Mouse (Mus musculus) ES-E14 (cell line): ENCODE measurements around the gene Bag5. TPM values are rescaled to one million over a fixed set of nuclear protein-coding genes. Genes with fewer than 3 reads are reported as not detected.
A peak's percentile ranks its signal among the peaks of the same experiment; 100 is the strongest.

ENCODE experiments used
- DNase-seq: peaks from one replicate; pipeline ENCODE4 v3.0.0-alpha.2; 2013; ENCODE audit warnings: low read depth, low spot score
- H3K27ac ChIP-seq: 2 replicates; pipeline ENCODE4 v1.5.1; 2012; ENCODE audit warnings: low read depth, mild to moderate bottlenecking, low read length, moderate library complexity, mixed read lengths; ENCODE audit not compliant: poor library complexity, insufficient read depth, severe bottlenecking
- H3K36me3 ChIP-seq: 2 replicates; pipeline ENCODE4 v1.6.1; 2012; ENCODE audit warnings: mild to moderate bottlenecking, low read length, moderate library complexity, mixed read lengths; ENCODE audit not compliant: control insufficient read depth, poor library complexity, insufficient read depth, severe bottlenecking
- H3K4me1 ChIP-seq, 2 experiments: fragments of 150-350 bp in 1 of 2; sonication (generic) in 1 of 2; 2 replicates each; pipeline ENCODE4 v1.6.1; 2012; ENCODE audit warnings: low read length in 2 of 2, mild to moderate bottlenecking in 1 of 2, mixed read lengths in 1 of 2; ENCODE audit not compliant: control insufficient read depth in 2 of 2, insufficient read depth in 2 of 2, poor library complexity in 1 of 2
- H3K4me3 ChIP-seq, 2 experiments: fragments of 150-350 bp in 1 of 2; sonication (generic) in 1 of 2; 2 replicates each; pipeline ENCODE4 v1.5.1; 2012; ENCODE audit warnings: low read length in 2 of 2, low read depth in 1 of 2, mild to moderate bottlenecking in 1 of 2, mixed read lengths in 1 of 2; ENCODE audit not compliant: insufficient read depth in 1 of 2, poor library complexity in 1 of 2, severe bottlenecking in 1 of 2
- H3K9ac ChIP-seq: 2 replicates; pipeline ENCODE4 v1.6.1; 2012; ENCODE audit warnings: low read depth, mild to moderate bottlenecking, low read length, mixed read lengths; ENCODE audit not compliant: poor library complexity, insufficient read depth, severe bottlenecking
- H3K9me3 ChIP-seq: fragments of 150-350 bp; sonication (generic); 2 replicates; pipeline ENCODE4 v1.6.1; 2012; ENCODE audit warnings: low read depth, mild to moderate bottlenecking, low read length; ENCODE audit not compliant: control insufficient read depth, insufficient read depth
- CHD2 ChIP-seq: IDR thresholded peaks from 2 replicates; pipeline ENCODE4 v1.6.1; 2014; ENCODE audit warnings: mild to moderate bottlenecking, low read depth, low read length, inconsistent platforms
- HCFC1 ChIP-seq: IDR thresholded peaks from 2 replicates; pipeline ENCODE4 v1.6.1; 2012; ENCODE audit warnings: low read length, inconsistent platforms, borderline replicate concordance; ENCODE audit not compliant: insufficient read depth
- MAFK ChIP-seq: IDR thresholded peaks from 2 replicates; pipeline ENCODE4 v1.6.1; 2014; ENCODE audit warnings: mild to moderate bottlenecking, low read depth, low read length, inconsistent platforms; ENCODE audit not compliant: insufficient read depth
- ZC3H11A ChIP-seq: IDR thresholded peaks from 2 replicates; pipeline ENCODE4 v1.6.1; 2012; ENCODE audit warnings: low read depth, mild to moderate bottlenecking, inconsistent platforms, low read length, borderline replicate concordance
- ZNF384 ChIP-seq: IDR thresholded peaks from 2 replicates; pipeline ENCODE4 v1.6.1; 2012; ENCODE audit warnings: low read depth, low read length, inconsistent platforms
- in situ Hi-C, 2 experiments: fragments of 600-800 bp; cut with MboI; formaldehyde crosslinking; loops; one replicate each; pipeline ENCODE4 v1.15.1; 2025; ENCODE audit warnings: low sequenced_read_pairs in 2 of 2, inconsistent platforms in 1 of 2; ENCODE audit not compliant: unreplicated experiment in 2 of 2
- total RNA-seq: library from RNA; depleted of rRNA; stranded (reverse); fragments of 300-350 nt; gene quantifications from 2 replicates; pipeline ENCODE4 v1.2.3, GENCODE M21; 2012

The Bag5 gene
- total RNA-seq, 1 experiment, result 14.8 TPM

DNA sequence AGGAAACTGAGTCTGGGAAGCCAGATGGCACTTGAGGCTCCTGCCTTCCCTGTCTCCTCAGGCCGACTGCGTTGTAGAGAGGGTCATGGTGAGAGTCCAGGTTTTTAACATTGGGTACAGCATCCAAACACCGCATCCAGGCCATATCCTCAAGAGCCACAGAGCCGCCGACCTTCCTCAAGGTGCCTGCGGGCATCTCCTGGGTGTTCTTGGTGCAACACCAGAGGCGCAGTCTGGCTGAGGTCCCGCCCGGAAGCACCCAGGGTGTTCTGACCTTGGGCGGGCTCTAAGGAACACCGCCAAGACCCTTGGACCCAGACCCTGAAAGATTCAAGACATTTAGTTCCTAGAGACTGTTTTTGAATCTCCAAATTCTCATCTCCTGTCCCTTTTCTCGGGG is 40.5 kb downstream of the Bag5 start:
- Histone ChIP-seq H3K27ac (peak overlapping the region; percentile 18; the same call in 1 of the 2 replicates), H3K4me3 (peak overlapping the region; percentile 49 to 97), H3K9me3 (no peaks in the 10 kb centered on the region)

GRCm38 (mm10) chr12:111672176-111672575 is 40.9 kb downstream of the Bag5 start, which contains the start of gene Ckb:
Gene Ckb, minus strand, starts transcription at chr12:111672338.
- TF ChIP-seq ZC3H11A, result no peak
- no peak for TF ChIP-seq ZNF384
- no peak for TF ChIP-seq HCFC1
- no peak for TF ChIP-seq MAFK
- no peak for TF ChIP-seq CHD2
- Histone ChIP-seq H3K36me3 (peaks cover 25% of the 10 kb centered on the region), H3K9ac (peak within 1 kb of the TSS; percentile 76), H3K27ac (peak within 1 kb of the TSS; percentile 18; the same call in 1 of the 2 replicates), H3K4me1 (peaks cover 5 to 23% of the 10 kb centered on the region in 2 experiments; a peak in 2 of 4 replicates), H3K9me3 (no peaks in the 10 kb centered on the region), H3K4me3 (peak within 1 kb of the TSS; percentile 82 to 97)
- DNase-seq, result peak; percentile 77
- in situ Hi-C loops, result no loop called here

More for the DNA sequence above, 40.5 kb downstream of the Bag5 start:
- in situ Hi-C loops, result no loop called here
- Histone ChIP-seq H3K4me1 (peaks cover 5 to 25% of the 10 kb centered on the region in 2 experiments; a peak in 2 of 4 replicates), H3K36me3 (peaks cover 25% of the 10 kb centered on the region), H3K9ac (peak overlapping the region; percentile 39; the same call in 1 of the 2 replicates)
- DNase-seq, result no peak
- TF ChIP-seq HCFC1 (no peak), CHD2 (no peak), ZNF384 (no peak)

- DNase-seq, result no peak
- H3K4me3 ChIP-seq, result peak overlapping the region; percentile 82 to 97
- in situ Hi-C loops, result no loop called here
- no peaks in the 10 kb centered on the region for H3K9me3 ChIP-seq
- H3K9ac ChIP-seq, result peak overlapping the region; percentile 76
- peak overlapping the region; percentile 11; the same call in 1 of the 2 replicates for H3K27ac ChIP-seq
- no peak for TF ChIP-seq MAFK
- no peak for TF ChIP-seq HCFC1
- TF ChIP-seq CHD2, result no peak
- TF ChIP-seq ZNF384, result no peak
- TF ChIP-seq ZC3H11A, result no peak
- peaks cover 2 to 19% of the 10 kb centered on the region in 2 experiments; a peak in 2 of 4 replicates for H3K4me1 ChIP-seq
- peaks cover 25% of the 10 kb centered on the region for H3K36me3 ChIP-seq
These were observed 41.6 kb downstream of the Bag5 start for GRCm38 (mm10) chr12:111671431-111671902.

- TF ChIP-seq MAFK, result no peak
- TF ChIP-seq HCFC1, result peak; percentile 19; the same call in 1 of the 2 replicates
- no peaks in the 10 kb centered on the region for H3K9me3 ChIP-seq
- peaks cover 25% of the 10 kb centered on the region for H3K36me3 ChIP-seq
- peak overlapping the region; percentile 82 to 97 for H3K4me3 ChIP-seq
- no peak for DNase-seq
- 0 out of 2 replicates have a peak overlapping the region, but pooled peaks have one; percentile 11 for H3K27ac ChIP-seq
- H3K4me1 ChIP-seq, result peaks cover 2 to 18% of the 10 kb centered on the region in 2 experiments; a peak in 2 of 4 replicates
- in situ Hi-C loops, result no loop called here
- H3K9ac ChIP-seq, result peak overlapping the region; percentile 76
These were observed 42.1 kb downstream of the Bag5 start for GRCm38 (mm10) chr12:111670976-111671375.

GRCm38 (mm10) chr12:111670371-111670971 is 42.6 kb downstream of the Bag5 start:
- peak overlapping the region; percentile 76 for H3K9ac ChIP-seq
- peaks cover 25% of the 10 kb centered on the region for H3K36me3 ChIP-seq
- no peak for DNase-seq
- peak overlapping the region; percentile 82 to 97 for H3K4me3 ChIP-seq
- H3K27ac ChIP-seq, result no peak overlapping the region
- 0 out of 2 replicates have a peak, but pooled peaks have one; percentile 4 for TF ChIP-seq MAFK
- TF ChIP-seq ZC3H11A, result no peak
- peaks cover 0 to 15% of the 10 kb centered on the region in 2 experiments; a peak in 2 of 4 replicates for H3K4me1 ChIP-seq
- in situ Hi-C loops, result no loop called here
- H3K9me3 ChIP-seq, result no peaks in the 10 kb centered on the region
